Mouse (Mus musculus) midbrain, postnatal 0 days (tissue): ENCODE results near the gene Bola2. TPM values are rescaled to one million over a fixed set of nuclear protein-coding genes. Genes with fewer than 3 reads are reported as not detected.

Source experiments
- ATAC-seq: fragments of 200-750 bp; cut with Nextera tagmentation; 2 replicates; pipeline ENCODE4 v1.8.0; 2017; ENCODE audit warnings: moderate number of reproducible peaks, mild to moderate bottlenecking, moderate TSS enrichment, moderate library complexity; ENCODE audit not compliant: low FRiP score
- DNase-seq: peaks from one replicate; pipeline ENCODE4 v3.0.0-alpha.2; 2015; ENCODE audit warnings: low spot score
- H3K27ac ChIP-seq: fragments of 300-500 bp; sonication (generic); 2 replicates; pipeline ENCODE4 v1.5.1; 2014; ENCODE audit warnings: low read depth, mild to moderate bottlenecking, low read length, mixed read lengths
- H3K27me3 ChIP-seq: fragments of 300-500 bp; sonication (generic); 2 replicates; pipeline ENCODE4 v1.6.1; 2014; ENCODE audit warnings: low read length, control low read depth, mixed read lengths; ENCODE audit not compliant: insufficient read depth
- H3K36me3 ChIP-seq: fragments of 300-500 bp; sonication (generic); 2 replicates; pipeline ENCODE4 v1.6.1; 2014; ENCODE audit warnings: low read length, control low read depth, mixed read lengths; ENCODE audit not compliant: insufficient read depth
- H3K4me1 ChIP-seq: fragments of 300-500 bp; sonication (generic); 2 replicates; pipeline ENCODE4 v1.6.1; 2014; ENCODE audit warnings: mild to moderate bottlenecking, control low read depth, antibody characterized with exemption, low read length, mixed read lengths; ENCODE audit not compliant: insufficient read depth
- H3K4me2 ChIP-seq: fragments of 300-500 bp; sonication (generic); 2 replicates; pipeline ENCODE4 v1.6.1; 2014; ENCODE audit warnings: low read depth, mild to moderate bottlenecking, low read length, mixed read lengths; ENCODE audit not compliant: poor library complexity, severe bottlenecking
- H3K4me3 ChIP-seq: fragments of 300-500 bp; sonication (generic); 2 replicates; pipeline ENCODE4 v1.5.1; 2014; ENCODE audit warnings: low read depth, mild to moderate bottlenecking, low read length, moderate library complexity
- H3K9ac ChIP-seq: fragments of 300-500 bp; sonication (generic); replicated peaks from 2 replicates; pipeline ENCODE4 v1.6.1; 2014; ENCODE audit warnings: mild to moderate bottlenecking, low read length, moderate library complexity, mixed read lengths; ENCODE audit not compliant: poor library complexity, severe bottlenecking
- H3K9me3 ChIP-seq: fragments of 300-500 bp; sonication (generic); 2 replicates; pipeline ENCODE4 v1.6.1; 2016; ENCODE audit warnings: low read length, control low read depth
- CTCF ChIP-seq: IDR thresholded peaks from 2 replicates; pipeline ENCODE4 v1.5.1; 2016; ENCODE audit warnings: antibody characterized with exemption, mild to moderate bottlenecking
- WGBS: fragments of 180-500 bp; shearing (Covaris S2); extraction: QIAGEN DNeasy Blood & Tissue Kit; methylation state at CpG from one replicate; pipeline ENCODE4 v1.1.7; 2014; 5-methylcytosine and 5-hydroxymethylcytosine counted together
- polyA plus RNA-seq: library from polyadenylated mRNA; unstranded; fragments of >200 nt; fragmentation: Nextera tagmentation; extraction: Ambion mirVana; gene quantifications from 2 replicates; pipeline ENCODE4 v1.2.1, GENCODE M21; 2015
- total RNA-seq: library from RNA; depleted of rRNA; stranded (reverse); fragments of >200 nt; gene quantifications from 2 replicates; pipeline ENCODE4 v1.2.3, GENCODE M21; 2014

The Bola2 gene
- total and polyA plus RNA-seq, 2 experiments from 2014 or later, result 143 to 160 TPM

GRCm38 (mm10) chr7:126707442-126708174 is 12.4 kb downstream of the Bola2 start, which contains the start of gene Coro1a:
Coro1a (minus strand) TSS chr7:126707787.
- DNase-seq (no peak), ATAC-seq (no peak)
- WGBS, result 90% methylated on average over 19 of the region's 19 CpGs
- H3K4me3 ChIP-seq, result no peak within 1 kb of the TSS
- H3K27me3 ChIP-seq, result no peaks in the 10 kb centered on the region
- no peak for TF ChIP-seq CTCF
- H3K4me2 ChIP-seq, result no peak within 1 kb of the TSS
- no peaks in the 10 kb centered on the region for H3K36me3 ChIP-seq
- no peak within 1 kb of the TSS for H3K9ac ChIP-seq
- H3K27ac ChIP-seq, result no peak within 1 kb of the TSS
- no peaks in the 10 kb centered on the region for H3K9me3 ChIP-seq
- H3K4me1 ChIP-seq, result peaks cover 6% of the 10 kb centered on the region; the same call in 1 of the 2 replicates

- no peaks in the 10 kb centered on the region for H3K27me3 ChIP-seq
- no peak overlapping the region for H3K9ac ChIP-seq
- WGBS, result 87% methylated on average over 10 of the region's 10 CpGs
- no peak overlapping the region for H3K27ac ChIP-seq
- H3K9me3 ChIP-seq, result no peaks in the 10 kb centered on the region
- no peak for ATAC-seq
- H3K4me1 ChIP-seq, result no peaks in the 10 kb centered on the region
- no peaks in the 10 kb centered on the region for H3K36me3 ChIP-seq
- no peak overlapping the region for H3K4me2 ChIP-seq
- DNase-seq, result no peak
- no peak overlapping the region for H3K4me3 ChIP-seq
- no peak for TF ChIP-seq CTCF
Observed at GRCm38 (mm10) chr7:126708175-126708952, 13.2 kb downstream of the Bola2 start.

GRCm38 (mm10) chr7:126710266-126710665 is 15.1 kb downstream of the Bola2 start:
- no peak overlapping the region for H3K4me2 ChIP-seq
- no peak overlapping the region for H3K27ac ChIP-seq
- no peaks in the 10 kb centered on the region for H3K9me3 ChIP-seq
- no peak for DNase-seq
- H3K4me3 ChIP-seq, result no peak overlapping the region
- H3K9ac ChIP-seq, result no peak overlapping the region
- no peaks in the 10 kb centered on the region for H3K36me3 ChIP-seq
- TF ChIP-seq CTCF, result no peak
- H3K4me1 ChIP-seq, result no peaks in the 10 kb centered on the region
- WGBS, result 83% methylated on average over 4 of the region's 4 CpGs
- no peak for ATAC-seq
- H3K27me3 ChIP-seq, result no peaks in the 10 kb centered on the region

GRCm38 (mm10) chr7:126711910-126712309 is 16.7 kb downstream of the Bola2 start:
- H3K9me3 ChIP-seq, result no peaks in the 10 kb centered on the region
- DNase-seq (no peak), ATAC-seq (no peak)
- H3K4me2 ChIP-seq, result no peak overlapping the region
- no peak overlapping the region for H3K27ac ChIP-seq
- 78% methylated on average over 3 of the region's 3 CpGs for WGBS
- H3K36me3 ChIP-seq, result no peaks in the 10 kb centered on the region
- TF ChIP-seq CTCF, result no peak
- no peak overlapping the region for H3K9ac ChIP-seq
- no peaks in the 10 kb centered on the region for H3K27me3 ChIP-seq
- no peaks in the 10 kb centered on the region for H3K4me1 ChIP-seq
- no peak overlapping the region for H3K4me3 ChIP-seq

- H3K9ac ChIP-seq, result no peak overlapping the region
- 86% methylated on average over 4 of the region's 4 CpGs for whole genome bisulfite sequencing
- no peaks in the 10 kb centered on the region for H3K36me3 ChIP-seq
- no peaks in the 10 kb centered on the region for H3K27me3 ChIP-seq
- H3K9me3 ChIP-seq, result no peaks in the 10 kb centered on the region
- H3K27ac ChIP-seq, result no peak overlapping the region
- no peak overlapping the region for H3K4me2 ChIP-seq
- H3K4me3 ChIP-seq, result no peak overlapping the region
- no peaks in the 10 kb centered on the region for H3K4me1 ChIP-seq
- ATAC-seq, result no peak
- no peak for TF ChIP-seq CTCF
- DNase-seq, result no peak
Observed at GRCm38 (mm10) chr7:126715679-126716078, 20.5 kb downstream of the Bola2 start.

- Histone ChIP-seq H3K36me3 (no peaks in the 10 kb centered on the region), H3K9me3 (no peaks in the 10 kb centered on the region), H3K4me3 (no peak overlapping the region), H3K4me2 (no peak overlapping the region), H3K9ac (no peak overlapping the region), H3K27me3 (no peaks in the 10 kb centered on the region), H3K27ac (no peak overlapping the region), H3K4me1 (no peaks in the 10 kb centered on the region)
- WGBS, result 96% methylated on average over 3 of the region's 3 CpGs
- TF ChIP-seq CTCF, result no peak
- DNase-seq (no peak), ATAC-seq (no peak)
Observed at GRCm38 (mm10) chr7:126717566-126717965, 22.4 kb downstream of the Bola2 start.
